Mouse (Mus musculus) T-helper 1 cell (primary cell): ENCODE measurements around the gene Ctsk.
"Not testable (repeated sequence)": the region's sequence is repeated elsewhere in the genome, so short reads cannot be mapped to it uniquely, and the experiment has no call there.

Source experiments
- in situ Hi-C: fragments of 300-600 bp; cut with MboI, MseI; formaldehyde crosslinking; loops from one replicate; pipeline ENCODE4 v1.15.1; 2025; ENCODE audit warnings: high pct_unique_total_duplicates

The Ctsk gene

DNA sequence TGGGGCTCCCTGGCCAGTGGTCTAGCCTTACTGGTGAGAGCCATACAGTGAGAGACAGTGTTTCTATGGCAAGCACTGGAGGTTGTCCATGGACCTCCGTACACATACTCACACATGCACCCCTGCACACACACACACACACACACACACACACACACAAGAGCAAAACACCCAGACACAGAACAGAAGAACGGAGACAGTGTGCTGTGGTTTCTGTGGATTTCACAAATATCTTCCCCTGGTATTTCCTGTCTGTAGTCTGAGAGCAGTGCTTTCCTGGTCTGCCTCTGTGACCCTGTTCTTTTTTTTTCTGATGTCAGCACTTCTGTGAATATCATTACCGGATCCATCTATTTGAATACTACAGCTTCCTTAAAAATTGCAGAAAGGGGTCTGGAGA lies 24.6 kb downstream of the Ctsk start:
- in situ Hi-C loops: no loop called here

DNA sequence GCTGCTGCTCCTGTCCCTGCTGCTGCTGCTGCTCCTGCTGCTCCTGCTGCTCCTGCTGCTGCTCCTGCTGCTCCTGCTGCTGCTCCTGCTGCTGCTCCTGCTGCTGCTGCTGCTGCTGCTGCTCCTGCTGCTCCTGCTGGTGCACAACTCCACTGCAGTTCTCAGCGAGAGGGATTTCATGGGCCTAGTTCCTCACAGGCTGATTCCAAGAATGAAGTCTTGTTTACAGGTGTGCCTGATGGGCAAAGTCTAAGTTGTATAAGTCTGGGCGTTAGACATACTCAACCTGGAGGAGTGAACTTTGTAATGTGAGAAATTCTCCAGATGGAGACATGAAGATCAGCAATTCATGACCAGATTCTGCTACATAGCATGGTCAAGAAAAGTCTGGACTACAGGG lies 25.6 kb downstream of the Ctsk start:
- in situ Hi-C loops: no loop called here

DNA sequence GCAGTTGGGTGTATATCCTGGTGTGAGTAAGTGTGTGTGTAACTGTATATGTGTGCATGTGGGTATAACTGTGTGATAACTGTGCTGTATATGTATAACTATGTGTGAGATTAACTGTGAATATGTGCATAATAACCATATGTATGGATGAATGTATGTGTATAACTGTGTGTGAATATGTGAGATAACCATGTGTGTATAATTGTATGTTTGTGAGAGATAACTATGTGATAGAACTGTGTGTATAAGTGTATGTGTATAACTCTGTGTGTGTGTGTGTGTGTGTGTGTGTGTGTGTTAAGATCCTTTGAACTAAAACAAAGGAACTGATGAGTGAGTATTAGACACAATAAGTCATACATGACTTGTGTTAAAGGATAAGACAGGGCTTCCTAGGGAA lies 27.1 kb downstream of the Ctsk start:
- in situ Hi-C loops: no loop called here

DNA sequence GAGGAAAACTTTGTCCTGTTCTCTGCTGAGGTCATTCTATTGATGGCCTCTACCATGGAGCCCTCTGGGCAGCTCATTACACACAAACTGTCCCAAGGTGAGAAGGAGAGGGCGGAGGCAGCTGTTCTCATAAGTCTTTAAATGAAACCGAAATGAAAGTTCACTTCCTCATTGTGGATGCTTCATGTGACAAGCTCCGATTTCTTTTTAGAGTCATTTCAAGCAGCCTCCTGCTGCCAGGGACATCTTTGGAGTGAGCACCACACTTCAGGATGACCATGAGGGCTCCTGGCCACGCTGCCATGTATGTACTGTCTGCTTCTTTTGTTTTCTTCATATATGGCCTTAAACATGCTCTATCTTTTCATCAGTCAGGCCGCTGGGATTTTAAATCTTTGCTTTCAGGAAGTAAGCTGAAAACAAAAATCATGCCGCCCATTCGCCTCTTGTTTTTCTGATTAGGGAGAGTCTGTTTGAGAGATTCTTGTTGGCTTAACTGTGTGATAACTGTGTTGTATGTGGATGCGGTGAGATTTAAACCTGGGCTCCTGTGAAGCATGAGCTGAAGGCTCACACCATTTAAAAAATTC lies 27.7 kb downstream of the Ctsk start, which contains the start of gene Ctss:
Ctss (plus strand) TSS at position 165 of the 590 bp plus-strand sequence.
- in situ Hi-C loops: no loop called here

- in situ Hi-C loops: no loop called here
Measured at GRCm38 (mm10) chr3:95529814-95530213, 30.8 kb downstream of the Ctsk start.

DNA sequence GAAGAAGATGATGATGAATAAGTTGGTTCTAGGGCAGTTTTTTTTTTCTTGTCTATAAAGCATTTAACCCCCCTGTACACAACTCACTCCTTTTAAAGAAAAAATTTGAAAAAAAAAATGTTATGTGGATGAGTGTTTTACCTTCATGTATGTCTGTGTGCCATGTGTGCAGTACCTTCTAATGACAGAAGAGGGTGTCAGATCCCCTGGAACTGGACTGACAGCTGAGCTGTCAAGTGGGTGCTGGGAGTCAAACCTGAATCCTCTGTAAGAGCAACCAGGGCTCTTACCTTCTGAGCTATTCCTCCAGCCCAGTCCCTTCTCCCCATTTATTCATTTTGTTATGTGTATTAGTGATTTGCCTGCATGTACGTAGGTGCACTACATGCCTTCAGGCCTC lies 32.0 kb downstream of the Ctsk start:
- in situ Hi-C loops: no loop called here

- in situ Hi-C loops: no loop called here
Measured at GRCm38 (mm10) chr3:95533364-95533763, 34.3 kb downstream of the Ctsk start.

- in situ Hi-C loops: no loop called here
Measured at GRCm38 (mm10) chr3:95534927-95535326, 35.9 kb downstream of the Ctsk start.

- in situ Hi-C loops: no loop called here
Measured at GRCm38 (mm10) chr3:95538936-95539335, 39.9 kb downstream of the Ctsk start.

- in situ Hi-C loops: no loop called here
Measured at GRCm38 (mm10) chr3:95539837-95540236, 40.8 kb downstream of the Ctsk start.

- in situ Hi-C loops: not testable (repeated sequence)
Measured at GRCm38 (mm10) chr3:95541186-95541585, 42.1 kb downstream of the Ctsk start.

- in situ Hi-C loops: no loop called here
Measured at GRCm38 (mm10) chr3:95542171-95542570, 43.1 kb downstream of the Ctsk start.

DNA sequence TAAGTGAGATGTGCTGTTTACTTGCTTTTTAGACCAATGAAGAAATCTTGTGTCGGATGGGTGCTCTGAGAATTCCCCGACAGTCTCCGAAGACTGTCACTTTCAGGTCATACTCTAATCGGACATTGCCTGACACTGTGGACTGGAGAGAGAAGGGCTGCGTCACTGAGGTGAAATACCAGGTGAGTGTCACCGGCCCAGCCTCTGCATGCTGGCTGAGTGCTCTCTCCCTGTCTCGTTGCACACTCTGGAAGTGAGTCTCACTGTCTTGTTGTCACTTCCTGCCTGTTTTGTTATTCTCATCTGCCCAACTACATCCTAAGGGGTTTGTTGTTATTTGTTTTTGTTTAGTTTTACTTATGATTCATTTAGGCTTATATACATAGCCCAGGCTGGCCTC lies 43.9 kb downstream of the Ctsk start:
- in situ Hi-C loops: no loop called here

DNA sequence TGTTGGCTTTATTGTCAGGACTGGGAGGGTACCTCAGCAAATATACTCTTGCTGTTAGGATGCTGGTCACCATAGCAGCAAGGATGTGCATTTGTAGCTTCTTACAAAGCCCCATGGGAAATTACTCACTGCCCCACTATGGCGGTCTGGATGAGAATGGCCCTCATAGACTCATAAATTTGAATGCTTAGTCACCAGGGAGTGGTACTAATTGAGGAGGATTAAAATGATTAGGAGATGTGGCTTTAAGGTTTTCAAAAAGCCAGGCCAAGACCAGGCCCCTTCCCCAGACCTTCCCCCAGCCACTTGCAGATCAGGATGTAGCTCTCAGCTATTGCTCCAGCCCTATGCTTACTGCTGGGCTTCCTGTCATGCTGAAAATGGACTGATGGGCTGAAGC lies 51.1 kb downstream of the Ctsk start:
- in situ Hi-C loops: no loop called here

DNA sequence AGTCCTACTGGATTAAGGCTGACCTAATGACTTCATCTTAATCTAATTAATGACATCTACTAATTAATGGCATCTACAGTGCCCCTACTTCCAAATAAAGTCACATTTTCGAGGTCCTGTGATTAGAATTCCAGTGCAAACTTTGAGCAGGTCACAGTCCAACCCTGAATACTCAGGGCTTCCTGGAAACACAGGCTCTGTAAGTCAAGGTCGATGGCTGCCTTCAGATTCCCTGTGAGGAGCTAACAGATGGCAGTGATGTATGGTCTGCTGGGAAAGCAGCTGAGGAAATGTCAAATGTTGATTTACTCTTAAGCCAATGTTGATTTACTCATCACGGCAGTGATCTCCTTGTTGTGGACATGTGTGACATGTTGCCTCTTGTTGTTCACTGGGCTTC lies 54.9 kb downstream of the Ctsk start:
- in situ Hi-C loops: no loop called here
